Mouse (Mus musculus): ENCODE data around the gene Cdc20b.

Cdc20b gene

DNA sequence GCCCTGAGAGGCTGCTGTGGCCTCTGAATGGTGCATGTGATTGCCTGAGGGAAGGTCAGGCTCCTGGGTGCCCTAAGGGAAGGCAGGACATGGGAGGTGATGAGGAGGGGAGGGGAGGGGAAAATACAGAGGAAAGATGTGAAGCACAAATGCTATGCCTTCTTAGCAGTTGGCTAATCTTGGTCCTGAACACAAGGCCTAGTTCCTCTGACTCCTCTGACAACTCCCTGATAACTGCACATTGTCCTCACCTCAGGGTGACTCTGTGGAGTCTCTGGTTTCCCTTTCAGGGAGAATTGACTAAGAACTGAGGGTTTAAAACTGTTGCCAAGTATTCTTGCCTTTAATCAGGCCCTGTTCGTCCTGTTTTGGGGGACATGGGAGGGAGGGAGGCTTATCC is 59.7 kb downstream of the Cdc20b start:
- no peak for DNase-seq (ENCODE audit: low spot score in 2 of 2)

DNA sequence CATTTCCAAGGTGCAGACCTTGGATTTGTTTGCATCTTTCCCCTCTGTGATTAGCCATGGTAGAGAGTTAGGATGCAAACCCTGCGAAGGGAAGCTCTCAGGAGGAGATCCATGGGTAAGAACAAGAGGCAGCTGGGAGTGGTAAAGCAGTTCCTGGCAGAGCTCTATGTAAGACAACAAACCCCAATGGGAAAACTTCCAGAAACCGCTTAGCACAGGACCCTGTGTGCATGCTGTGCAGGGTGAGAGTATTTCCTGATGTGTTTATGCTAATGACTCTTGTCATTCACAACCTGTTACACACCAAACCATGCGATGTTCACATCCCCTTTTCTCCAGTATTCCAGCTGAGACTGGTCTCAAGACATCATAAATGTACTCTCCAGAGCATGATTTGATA is 62.1 kb downstream of the Cdc20b start:
- no peak for DNase-seq (ENCODE audit: low spot score in 2 of 2)

DNA sequence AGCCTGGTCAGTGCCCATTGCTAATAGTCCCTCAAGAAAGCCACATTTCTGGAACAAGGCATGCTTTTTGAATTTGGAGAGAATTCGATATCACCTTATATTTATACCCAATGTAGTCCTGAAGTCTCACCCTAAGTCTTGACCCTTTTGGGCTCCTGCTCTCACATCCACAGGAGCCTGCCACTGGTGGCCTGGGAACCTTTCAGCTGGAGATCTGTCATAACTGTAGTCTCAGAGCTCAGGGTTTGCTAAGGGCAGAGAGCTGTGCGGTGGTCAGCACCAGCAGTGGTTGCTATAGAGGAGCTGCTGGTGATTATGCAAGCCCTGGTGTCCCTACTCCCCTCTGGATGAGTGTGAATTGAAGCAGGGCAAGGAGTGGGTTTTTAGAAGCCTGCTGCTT is 63.5 kb downstream of the Cdc20b start:
- no peak for DNase-seq (ENCODE audit: low spot score in 2 of 2)

DNA sequence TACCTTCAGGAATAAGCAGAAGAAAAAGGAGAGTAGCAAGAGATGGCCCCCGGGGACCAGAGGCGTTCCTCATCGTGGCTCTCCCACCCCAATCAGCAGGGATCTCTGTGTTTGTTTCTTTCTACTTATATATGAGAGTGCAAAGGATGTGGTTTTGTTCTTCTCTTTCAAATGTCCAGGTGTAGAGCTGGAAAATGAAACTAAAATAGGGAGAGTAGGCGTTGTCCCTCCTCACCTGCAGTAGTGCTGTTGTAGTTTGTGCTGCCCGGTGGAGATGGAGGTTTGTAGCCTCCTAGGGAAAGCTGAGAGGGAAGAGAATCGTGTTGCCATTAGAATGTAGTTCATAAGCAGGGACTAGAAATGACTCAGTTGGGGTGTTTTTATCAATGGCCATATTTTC is 66.0 kb downstream of the Cdc20b start, which contains the start of gene Gzma:
Gzma (minus strand) TSS at position 103 of the 400 bp plus-strand sequence.
- peak in 1 of 2 experiments; percentile 49 for DNase-seq (ENCODE audit: low spot score in 2 of 2)

DNA sequence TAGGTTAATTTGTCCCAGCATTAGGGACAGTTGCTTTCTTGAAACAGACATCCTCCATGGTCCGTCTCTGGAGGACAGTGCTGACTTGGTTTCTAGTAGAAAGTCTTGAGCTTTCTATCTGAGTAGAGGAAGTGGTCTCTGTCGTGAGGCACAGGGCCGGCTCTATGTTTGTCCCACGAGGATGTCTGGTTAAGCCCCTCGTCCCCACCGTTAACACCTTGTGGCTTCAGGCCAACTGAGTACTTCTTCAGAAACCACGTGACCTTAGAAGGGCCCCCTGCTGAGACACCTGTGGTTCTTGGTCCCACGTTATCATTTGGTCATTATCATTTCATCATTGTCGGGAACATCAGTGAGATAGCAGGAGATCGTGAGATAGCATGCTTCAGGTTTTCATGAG is 66.9 kb downstream of the Cdc20b start:
- DNase-seq (ENCODE audit: low spot score in 2 of 2): no peak

DNA sequence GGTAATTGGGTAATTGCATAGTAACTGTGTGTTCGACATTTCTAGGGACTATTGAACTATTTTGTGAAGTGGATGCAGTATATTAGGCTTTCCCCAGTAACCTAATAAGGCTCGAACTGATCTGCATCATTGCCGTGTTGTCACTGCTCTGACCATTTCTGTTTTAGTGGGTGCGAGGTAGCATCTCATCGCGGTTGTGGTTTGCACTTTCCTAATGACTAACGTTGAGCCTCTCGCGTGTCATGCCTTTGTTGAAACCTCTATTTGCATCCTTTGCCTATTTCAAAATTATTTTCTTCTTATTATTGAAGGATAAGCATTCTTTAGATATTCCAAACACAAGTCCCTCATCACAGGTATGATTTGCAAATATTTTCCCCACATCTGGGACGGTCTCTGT is 69.8 kb downstream of the Cdc20b start:
- no peak for DNase-seq (ENCODE audit: low spot score in 2 of 2)

DNA sequence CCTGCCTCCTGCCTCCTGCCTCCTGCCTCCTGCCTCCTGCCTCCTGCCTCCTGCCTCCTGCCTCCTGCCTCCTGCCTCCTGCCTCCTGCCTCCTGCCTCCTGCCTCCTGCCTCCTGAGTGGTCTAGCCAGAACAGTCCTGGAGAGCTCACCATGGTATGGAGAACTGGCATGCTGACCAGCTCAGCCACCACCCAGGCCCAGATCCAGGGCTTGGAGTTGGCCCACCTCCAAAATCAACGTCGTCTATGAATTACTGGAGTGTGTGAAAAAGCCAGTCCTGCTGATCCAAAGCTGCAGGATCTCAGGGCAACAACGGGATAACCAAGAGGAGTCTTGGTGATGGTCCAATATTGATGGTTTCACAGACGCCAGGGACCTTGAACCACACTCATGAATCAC is 84.1 kb downstream of the Cdc20b start:
- DNase-seq (ENCODE audit: low spot score in 2 of 2): no peak

DNA sequence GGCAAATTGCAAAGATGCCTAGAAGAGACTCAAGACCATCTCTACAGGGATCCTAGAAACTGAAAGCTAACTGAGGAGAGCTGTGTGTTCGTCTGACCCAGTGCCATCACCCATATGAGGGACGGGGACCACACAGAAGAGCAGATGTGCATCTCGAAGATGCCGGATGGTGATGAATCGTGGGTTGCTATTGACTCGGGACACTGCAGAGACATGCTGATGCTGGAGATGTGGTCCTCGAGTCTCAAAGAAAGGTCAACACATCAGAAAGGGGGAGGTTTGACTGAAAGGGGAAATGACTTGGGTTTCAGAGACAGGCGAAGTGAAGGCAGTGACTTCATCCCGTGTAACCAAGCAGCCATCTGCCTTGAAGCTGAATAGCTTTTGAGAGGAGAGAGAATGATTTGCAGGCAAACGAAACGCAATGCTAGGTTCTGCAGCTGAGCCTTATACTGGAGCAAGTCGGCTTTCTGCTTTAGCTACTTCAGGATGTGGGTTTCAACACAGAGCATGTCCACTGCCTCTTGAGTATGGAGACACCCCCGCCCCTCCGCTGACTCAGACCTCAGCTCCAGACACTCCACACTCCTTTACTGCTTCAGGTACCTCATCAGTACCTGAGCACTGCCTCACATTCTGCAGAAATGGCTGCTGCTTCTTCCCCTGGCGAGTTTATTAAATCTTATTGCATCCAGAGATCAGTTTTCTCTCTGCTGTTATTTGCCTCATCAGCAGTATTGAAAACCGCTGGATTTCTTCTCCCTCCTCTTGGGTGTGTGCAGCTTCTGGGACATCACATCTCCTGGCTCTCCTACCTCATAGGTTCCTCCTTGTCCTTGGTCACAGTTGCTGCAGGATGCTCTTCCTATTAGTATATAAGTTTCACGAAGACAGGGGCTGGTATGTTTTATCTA is 85.7 kb downstream of the Cdc20b start:
- DNase-seq (ENCODE audit: low spot score in 2 of 2): no peak

DNA sequence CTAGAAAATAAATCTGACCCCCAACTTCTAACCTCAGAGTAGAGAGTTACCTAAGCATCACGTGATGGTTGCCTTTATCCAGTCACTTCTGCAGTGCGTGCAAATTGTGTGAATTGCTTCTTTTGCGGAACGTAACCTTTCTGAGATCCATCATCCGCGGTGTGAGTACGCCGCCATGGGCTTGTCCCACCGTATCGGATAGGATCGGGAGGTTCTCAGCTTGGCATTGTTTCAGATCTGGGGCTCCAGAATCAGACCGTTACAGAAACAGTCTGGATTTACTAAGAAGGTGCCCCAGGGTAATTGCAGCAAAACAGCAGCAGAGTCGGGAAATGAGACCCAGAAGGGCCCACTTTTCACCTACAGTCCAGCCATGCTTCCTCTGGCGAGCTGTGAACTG is 86.4 kb downstream of the Cdc20b start:
- no peak for DNase-seq (ENCODE audit: low spot score in 2 of 2)

DNA sequence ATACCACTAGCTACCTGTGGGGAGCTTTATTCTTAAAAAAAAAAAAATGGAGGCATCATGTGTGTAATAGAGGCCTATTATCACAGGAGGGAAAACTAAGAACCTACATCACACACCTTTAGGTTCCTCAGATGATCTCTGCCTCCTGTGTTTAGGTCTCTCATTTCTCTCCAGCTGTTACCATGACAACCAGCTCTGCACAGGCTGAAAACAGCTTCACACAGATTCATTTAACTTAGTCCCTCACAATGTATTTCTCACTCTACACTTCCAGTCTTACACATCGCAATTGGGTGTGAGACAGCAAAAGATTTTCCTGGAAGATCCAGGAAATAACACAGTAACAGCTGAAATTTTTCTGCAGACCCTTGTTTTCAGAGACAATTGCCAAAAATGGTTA is 95.1 kb downstream of the Cdc20b start:
- no peak for DNase-seq (ENCODE audit: low spot score in 2 of 2)

DNA sequence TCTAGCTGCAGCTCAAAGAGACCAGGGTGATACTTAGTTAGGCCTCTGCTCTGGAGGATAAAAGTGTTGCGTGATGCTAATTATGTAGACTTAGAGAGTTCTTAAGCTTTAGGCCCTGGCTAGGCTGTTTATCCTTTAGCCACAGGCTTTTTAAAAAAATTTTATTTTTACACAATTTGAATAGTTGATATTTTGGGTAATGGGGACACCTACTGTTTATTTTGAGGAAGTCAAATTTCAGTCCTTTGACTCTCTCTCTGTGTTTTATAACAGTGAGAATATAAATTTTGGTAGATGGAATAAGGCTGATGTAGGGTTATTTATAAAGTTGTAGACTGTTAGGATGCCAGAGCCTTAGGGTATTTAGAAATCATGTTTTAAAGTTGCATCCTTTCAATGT is 104.7 kb downstream of the Cdc20b start:
- DNase-seq (ENCODE audit: low spot score in 2 of 2): no peak
